Mouse (Mus musculus) testis, adult 2 months (tissue): ENCODE results near the gene Cpsf2.

Experiments used
- CTCF ChIP-seq: fragments of 200-500 bp; IDR thresholded peaks from 2 replicates; pipeline ENCODE4 v1.5.1; 2012; ENCODE audit warnings: low read depth, mild to moderate bottlenecking, inconsistent platforms, low read length, moderate library complexity; ENCODE audit not compliant: control insufficient read depth, insufficient read depth, insufficient replicate concordance
- POLR2A ChIP-seq: fragments of 200-500 bp; IDR thresholded peaks from 2 replicates; pipeline ENCODE4 v1.6.1; 2012; ENCODE audit warnings: low read depth, mild to moderate bottlenecking, inconsistent platforms, low read length, moderate library complexity; ENCODE audit not compliant: control insufficient read depth

GRCm38 (mm10) chr12:101935223-101935622 is 40.6 kb upstream of the Cpsf2 start:
- TF ChIP-seq CTCF (no peak), POLR2A (no peak)
